Mouse (Mus musculus): ENCODE measurements around the gene Hs6st3.
"Not testable (repeated sequence)": the region's sequence is repeated elsewhere in the genome, so short reads cannot be mapped to it uniquely, and the experiment has no call there.

The Hs6st3 gene

DNA sequence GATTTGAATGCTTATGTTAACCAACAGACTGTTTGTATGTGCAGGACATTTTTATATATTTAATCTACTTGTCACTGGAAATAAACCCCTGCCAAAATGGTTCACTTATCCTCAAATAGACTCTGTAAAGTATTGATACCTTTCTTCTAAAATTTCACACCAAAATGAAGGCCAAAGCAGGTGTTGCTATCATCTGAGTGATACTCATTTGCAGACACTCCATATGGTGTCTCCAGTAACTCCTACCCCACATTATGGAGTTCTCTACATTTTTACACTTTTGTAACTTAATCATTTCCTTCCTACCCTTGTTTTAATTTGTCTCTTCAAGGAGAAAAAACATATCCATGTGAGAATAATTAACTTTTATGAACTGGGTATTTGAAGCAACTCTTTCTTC, 314.2 kb downstream of the Hs6st3 start:
- DNase-seq (ENCODE audit: low spot score): no peak

DNA sequence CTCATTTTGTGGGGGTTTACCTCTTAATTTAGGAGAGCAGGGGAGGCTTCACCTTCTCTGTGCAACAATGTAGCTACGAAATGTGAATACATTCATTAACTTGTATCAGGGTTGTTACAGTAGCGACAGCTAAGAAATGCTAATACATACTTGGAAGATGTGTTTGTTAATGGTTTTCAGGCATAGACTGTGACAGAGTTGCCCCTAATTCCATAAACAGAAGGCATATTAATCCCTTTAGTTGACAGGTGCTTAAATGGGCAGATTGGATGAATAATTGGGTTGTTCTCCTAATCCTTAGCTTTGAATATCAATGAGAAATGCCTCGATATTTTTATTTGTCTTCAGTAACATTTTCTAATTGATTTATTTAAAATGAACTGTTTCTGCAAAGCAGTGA, 314.7 kb downstream of the Hs6st3 start:
- no peak for DNase-seq (ENCODE audit: low spot score)

DNA sequence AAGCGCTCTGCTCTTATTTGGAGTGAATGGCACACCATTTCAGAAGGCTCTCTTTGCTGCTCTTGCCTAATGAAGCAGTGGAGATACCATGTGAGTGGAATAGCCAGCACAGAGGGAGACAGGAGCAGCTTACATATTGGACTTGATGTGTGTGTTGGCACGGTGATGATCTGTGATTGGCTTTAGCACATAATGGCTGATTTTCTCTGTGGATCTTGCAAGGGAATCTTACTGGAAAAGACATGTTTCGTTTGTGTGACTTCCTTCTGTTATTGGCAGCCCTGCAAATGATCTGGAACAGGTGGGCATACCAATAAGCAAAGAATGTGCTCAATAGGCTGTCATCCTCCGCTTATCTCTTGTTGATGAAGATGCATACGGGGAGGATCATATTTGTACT, 326.2 kb downstream of the Hs6st3 start:
- no peak for DNase-seq (ENCODE audit: low spot score)

DNA sequence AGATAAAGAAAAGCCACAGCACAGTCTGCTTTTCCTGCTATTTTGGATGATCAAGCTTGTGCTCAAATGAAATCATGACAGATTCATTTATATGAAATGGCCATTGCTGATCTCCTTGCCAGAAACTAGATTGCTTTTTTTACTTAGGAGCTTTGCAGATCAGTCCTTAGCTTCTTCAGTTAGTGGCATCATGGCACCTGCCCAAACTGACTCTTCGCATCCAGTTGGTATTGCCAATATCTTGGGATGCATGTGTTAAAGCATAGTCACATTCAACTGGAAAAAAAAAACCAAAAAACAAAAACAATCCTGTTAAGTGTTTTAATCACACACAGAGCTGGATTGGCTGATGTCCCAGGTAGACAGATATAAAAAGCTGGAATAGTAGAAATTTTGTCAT, 326.7 kb downstream of the Hs6st3 start:
- DNase-seq (ENCODE audit: low spot score): no peak

DNA sequence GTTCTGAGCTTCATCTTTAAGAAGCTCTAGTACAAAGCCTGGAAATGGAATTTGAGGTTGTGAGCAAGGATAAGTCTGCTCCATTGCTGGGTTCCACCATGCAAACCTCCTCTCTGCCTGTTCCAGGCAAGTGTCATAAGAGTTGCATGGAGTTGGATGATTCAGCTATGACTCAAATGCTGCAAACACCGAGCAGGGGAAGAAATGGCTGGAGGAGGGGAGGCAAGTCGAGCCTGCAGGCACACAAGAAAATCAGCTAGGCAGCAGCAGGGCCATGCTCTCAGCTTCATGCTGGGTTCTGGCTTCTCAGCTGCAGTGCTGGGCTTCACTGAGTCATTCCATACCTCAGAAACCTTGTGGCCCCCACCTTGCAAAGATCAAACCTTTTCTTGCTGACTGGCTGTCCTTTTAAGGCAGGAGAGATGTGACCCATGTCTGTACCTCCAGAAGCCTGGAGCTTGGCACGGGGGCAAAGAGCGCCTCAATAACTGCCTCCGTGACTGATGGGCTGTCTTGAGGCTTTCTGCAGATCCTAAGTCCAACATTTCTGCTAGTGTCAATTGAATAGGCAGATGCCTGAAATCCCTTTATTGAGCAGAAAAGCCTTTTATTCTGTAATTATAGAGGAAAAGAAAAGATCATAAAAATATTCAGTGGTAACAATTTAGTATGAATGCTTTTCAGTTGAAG, 328.9 kb downstream of the Hs6st3 start:
- DNase-seq (ENCODE audit: low spot score): no peak

DNA sequence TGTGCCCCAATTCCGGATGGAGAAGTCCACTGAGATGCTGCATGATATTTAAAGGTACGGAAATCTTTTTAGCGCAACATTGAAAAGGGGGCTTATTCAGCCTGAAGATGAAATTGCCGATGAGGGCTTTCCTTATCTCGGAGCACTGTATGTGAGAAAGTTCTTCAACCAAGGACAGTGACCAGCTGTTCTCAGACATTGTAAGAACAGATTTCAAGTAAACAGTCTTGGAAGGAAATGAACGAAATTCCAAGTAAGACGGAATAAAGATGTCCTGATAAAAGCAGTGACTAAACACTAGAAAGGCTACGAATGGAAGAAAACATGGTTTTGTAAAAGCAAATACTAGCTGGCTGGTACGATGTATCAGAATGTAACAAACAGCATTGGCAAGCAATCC, 338.4 kb downstream of the Hs6st3 start:
- DNase-seq (ENCODE audit: low spot score): no peak

DNA sequence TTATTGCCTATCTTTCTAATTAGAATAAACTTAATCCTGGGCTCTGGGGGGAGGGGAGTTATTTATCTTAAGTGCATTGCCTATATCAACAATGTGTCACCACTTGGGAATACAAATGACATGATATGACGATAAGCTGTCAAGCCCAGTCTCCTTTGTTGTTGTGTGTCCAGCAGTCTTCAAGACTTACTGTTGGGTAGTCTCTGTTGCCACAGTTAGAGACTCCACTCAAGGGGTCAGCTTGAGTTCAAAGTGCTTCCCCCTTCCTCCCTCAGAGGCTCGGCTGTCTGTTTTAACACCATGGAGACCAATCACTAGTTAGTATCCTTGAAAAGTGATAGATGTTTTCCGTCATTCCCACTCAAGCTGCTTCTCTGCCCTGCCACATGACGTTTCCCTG, 339.7 kb downstream of the Hs6st3 start:
- no peak for DNase-seq (ENCODE audit: low spot score)

DNA sequence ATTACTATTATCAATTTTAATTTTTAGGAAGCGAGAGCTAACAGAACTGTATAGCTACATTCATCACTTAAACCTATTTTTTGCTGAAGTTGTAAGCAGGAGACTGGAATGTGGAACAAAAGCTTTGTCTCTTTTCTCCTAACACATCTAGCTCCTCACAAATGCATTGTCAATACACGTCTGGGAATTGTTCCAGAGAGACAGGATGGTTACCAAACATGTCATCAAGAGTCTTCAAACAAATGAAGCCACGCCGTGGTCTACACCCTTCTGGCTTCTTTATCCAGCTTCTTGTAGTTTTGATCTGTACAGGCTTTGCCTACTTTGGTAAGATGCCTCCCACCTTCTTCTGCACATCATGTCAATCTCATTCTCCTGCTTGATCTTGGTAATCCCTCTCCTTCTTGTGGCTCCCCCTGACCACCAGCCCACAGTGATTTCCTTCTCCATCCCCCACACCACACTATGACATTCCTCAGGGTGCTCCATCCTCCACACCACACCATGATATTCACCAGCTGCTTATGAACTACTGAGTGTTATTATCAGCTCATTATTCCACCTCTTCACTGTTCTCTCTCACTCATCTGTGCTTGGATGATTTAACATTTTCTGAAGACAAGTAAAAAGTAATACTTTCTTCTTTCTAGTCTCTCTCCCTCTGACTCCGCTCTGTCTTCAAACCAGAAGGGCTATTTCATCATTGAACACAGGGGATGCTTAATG, 351.0 kb downstream of the Hs6st3 start:
- no peak for DNase-seq (ENCODE audit: low spot score)

DNA sequence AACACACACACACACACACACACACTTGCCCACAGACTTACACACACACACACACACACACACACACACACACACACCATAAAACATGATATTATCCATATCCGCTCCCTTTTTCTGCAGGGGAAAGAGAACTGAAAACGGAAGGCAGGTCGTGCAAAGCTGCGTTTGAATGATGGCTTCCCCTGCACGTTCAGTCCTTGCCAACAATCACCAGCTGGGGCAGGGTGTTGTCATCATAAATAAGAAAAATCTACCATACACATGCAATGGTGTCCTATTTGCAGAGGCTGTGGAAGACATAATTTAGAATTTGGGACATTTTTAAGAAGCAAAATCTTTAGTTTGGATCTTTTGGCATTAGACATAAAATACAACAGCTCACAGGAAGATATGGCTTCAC, 382.5 kb downstream of the Hs6st3 start:
- no peak for DNase-seq (ENCODE audit: low spot score)

DNA sequence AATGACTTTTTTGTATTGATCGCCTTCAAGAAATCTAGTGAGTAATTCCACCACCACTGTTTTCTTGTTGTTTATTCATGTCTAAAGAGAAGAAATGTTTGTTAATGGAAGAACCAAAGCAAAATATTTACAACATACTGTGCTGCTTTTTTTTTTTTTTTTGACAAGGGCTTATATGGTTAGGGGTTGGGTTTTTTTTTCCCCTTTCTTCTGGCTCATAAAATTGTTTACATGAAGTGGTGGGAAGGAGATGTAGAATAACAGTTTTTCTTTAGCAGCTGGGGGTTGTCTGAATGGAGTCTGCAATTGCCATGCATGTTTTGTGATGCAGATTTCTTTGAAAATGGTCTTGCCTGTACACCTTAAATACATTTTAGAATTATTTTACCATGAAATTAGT, 382.9 kb downstream of the Hs6st3 start:
- no peak for DNase-seq (ENCODE audit: low spot score)

DNA sequence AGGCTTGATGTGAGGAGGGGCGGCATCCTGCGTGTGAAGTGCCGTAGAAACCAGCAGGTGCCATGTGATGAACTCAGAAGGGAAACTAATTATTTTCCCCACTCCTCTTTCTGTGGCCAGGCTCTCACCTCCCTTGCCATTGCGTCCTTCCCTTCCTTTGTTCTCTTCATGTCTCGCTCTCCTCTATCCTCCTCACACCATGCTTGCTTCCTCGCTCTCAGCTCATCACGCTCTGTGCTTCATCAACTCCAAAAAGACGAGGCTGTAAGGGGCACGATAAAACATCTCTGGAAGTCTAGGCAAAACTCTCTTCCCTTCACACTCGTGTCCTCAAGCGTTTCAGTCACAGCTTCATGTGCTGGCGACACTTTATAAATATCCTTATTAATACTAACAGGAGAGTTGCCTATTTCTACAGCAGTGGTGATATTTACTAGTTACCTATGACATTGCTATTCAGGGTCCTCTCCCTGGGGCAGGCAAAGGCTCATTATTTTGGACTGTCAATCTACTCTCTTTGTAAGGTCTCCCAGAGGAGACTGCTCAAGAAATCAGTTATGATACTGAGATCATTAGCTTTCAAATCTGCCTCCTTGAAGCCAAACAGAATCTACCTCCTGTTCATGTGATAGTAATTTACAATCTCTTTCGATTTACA, 394.9 kb downstream of the Hs6st3 start:
- no peak for DNase-seq (ENCODE audit: low spot score)

DNA sequence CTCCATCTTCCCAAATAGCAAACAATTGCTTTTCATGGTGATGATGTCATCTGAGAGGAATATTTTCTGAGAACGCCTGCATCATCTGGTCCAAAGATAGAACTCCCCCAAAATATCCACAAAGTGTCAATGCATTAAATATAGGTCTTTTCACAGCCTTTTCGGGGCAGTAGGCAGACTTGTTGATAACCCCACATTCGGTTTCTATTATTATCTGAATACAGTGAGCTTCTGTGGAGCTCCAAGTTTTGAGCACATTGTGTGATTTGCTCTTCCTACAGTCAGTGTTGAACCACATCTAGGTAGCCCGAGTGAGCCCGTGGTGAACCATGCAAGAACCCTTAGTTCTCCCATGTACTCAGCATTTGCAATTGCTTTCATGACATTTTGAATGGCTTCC, 402.4 kb downstream of the Hs6st3 start:
- DNase-seq (ENCODE audit: low spot score): no peak

DNA sequence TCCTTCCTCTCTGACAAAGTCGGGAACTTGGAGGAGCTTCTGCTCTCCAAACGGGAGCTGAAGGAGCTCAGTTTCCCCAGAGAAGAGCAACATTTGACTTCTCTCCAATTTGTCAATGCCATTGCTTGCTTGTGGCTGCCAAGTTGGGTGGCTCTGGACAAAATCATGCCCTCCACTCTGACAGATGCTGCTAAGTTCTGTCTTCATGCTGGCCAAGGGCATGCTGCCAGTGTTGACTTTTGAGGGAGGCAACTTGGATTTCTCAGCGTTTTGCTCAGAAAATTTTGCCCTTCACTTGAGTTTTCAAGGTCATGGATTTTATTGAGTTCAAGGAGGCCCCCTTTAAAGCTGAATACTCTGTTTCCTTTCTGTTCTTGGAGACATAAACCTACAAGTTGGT, 406.5 kb downstream of the Hs6st3 start:
- DNase-seq (ENCODE audit: low spot score): no peak

DNA sequence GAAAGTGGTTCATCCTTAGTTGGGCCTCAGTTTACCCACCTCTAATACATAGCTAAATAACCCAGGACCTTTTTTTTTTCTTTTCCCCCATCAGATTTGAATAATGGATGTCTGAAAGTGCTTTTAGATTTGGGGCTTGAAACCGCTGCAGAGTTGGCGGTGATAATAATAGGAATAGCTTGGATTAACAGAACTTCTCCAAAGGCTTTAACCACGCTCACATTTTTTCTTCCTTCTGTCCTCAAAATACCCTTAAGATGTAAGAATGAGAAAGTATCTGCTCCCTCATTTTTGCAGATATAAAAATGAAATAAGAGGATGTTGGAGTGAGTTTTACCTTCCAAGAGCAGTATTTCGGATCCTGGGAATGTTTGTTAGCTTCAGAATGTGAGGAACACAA, 420.2 kb downstream of the Hs6st3 start:
- DNase-seq (ENCODE audit: low spot score): no peak

DNA sequence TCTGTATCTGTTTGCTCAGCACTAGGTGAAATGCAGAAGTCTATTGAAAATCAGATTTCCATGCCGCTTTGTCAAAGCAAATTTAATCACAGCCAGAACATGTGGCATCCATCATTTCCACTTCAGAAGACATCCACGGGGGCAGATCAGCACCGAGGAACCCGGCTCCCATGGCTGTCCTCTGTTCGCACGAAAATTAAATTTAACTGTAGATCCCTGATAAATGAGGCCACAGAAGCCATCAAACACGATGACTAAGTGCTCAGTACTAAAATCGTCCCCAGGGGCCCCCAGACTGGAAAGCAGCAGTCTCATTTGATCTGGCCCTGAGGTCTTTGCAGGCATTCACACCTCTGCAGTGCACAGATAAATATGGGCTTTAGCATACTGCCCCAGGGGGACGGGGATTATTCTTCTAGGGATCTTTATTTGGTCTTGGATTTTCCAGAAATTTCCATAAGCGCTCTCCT, 443.9 kb downstream of the Hs6st3 start:
- peak; percentile 5 for DNase-seq (ENCODE audit: low spot score)

DNA sequence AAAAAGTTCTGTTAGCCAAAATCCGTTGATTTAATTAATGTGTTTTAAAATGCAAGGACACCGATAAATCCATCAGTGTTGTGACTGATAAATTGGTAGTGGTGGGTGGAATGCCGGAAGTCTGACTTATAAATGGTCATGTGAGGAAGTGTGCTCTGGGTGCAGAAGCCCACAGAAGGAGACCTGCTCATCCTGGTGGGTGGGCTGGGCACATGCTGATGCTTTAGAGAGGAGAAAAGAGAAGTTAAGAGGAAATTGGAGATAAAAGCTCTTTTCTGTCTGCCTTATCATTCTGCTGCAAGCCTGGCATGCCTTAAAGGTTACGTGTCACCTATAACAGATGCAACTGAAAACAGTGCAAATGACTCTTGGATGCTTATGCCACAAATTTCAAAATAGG, 446.9 kb downstream of the Hs6st3 start:
- DNase-seq (ENCODE audit: low spot score): no peak

DNA sequence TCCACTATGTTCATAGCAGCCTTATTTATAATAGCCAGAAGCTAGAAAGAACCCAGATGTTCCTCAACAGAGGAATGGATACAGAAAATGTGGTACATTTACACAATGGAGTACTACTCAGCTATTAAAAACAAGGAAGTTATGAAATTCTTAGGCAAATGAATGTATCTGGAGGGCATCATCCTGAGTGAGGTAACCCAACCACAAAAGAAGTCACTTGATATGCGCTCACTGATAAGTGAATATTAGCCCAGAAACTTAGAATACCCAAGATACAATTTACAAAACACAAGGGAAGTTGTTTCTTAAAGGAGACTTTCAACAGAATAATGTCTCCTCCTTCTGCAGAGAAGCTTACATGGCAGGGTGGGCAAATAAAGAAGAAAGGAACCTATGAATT, 449.2 kb downstream of the Hs6st3 start:
- DNase-seq (ENCODE audit: low spot score): not testable (repeated sequence)

DNA sequence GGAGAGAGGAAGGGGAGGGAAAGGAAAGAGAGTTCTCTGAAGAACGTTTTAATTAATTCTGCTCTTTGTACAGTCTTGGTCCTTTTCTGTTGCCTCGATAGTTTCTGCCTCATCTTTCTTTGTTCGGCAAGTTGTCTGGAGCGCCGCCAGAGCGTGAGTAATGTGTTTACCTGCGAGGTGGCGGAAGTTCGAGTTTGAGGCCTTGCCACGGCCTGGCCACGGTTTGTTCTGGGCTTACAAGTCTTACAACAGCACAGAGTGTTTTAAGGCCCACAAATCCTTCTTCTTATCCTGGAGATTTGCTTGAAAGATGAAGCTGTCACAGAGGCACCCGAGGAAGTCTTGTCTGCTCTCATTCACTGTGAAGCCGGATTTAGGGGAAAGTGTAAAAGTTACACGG, 466.2 kb downstream of the Hs6st3 start:
- DNase-seq (ENCODE audit: low spot score): no peak

DNA sequence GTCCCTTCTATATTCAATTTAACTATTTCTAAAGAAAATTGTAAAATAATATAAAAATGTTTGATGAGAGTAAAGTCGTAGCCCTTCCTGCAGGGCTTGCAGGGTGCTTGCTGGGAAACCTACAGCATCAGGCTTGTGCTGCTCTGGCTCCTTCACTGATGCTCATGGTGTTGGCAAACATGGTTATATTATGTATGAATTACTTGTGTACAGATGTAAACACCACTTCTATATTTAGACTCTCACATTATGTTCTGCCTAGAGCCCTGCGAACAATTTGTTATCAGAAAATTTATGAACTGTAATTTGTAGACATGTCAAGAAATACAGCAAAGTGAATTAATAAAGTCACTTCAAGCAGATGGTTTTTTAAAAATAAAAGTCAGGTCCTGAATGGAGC, 474.7 kb downstream of the Hs6st3 start:
- DNase-seq (ENCODE audit: low spot score): no peak

DNA sequence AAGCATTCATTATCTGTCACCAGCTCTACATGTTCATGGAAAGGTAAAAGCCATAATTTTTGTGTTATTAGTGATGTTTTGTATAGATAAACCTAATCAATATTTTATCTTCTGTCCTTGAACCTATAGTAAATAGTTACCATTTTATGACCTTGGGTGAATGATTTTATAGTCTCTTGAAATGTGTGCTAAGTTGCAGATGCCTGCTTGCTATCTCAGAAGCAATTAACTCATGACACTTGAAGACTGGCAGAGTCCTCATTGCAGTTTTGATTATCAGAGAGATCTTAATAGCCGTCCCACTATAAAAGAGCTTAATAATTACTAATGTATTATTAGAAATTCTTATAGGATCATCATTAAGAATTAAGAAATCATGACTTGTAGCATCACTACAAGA, 491.0 kb downstream of the Hs6st3 start:
- no peak for DNase-seq (ENCODE audit: low spot score)

DNA sequence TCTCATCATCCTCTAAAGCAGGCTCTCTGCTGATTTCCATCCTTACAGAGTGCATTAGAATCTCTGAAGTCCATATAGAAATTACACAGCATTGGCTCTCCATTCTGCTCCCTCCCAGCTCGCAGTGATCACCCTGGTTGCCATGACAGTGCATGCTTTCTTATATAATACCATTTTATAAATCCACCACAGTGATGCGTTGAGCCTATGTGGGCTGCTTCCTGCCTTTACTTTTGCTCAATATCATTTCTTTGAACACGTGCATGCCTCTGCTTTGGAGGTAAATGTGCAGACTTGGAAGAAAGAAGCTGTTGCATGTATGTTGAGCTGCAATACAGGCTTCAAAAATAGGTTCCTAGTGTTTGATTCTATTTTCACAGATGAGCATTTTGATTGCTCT, 494.9 kb downstream of the Hs6st3 start:
- no peak for DNase-seq (ENCODE audit: low spot score)

DNA sequence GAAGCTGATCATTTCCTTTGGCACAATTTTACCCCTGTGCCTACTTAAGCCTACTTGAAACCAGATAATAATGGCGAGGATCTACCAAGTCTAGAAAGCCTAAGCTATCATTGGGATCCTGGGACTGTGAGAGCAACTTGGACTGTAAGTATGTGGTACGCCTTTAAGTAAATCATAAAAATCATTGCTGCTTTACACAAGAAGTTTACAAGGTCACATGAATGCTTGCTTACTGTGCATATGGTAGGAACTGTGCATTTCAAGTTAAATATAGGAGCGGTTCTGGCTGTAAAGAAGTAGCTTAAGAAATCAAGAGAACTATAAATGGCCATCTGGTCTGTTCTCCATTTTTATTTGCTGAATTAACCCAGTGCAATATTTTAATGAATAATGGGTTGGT, 495.5 kb downstream of the Hs6st3 start:
- DNase-seq (ENCODE audit: low spot score): no peak

DNA sequence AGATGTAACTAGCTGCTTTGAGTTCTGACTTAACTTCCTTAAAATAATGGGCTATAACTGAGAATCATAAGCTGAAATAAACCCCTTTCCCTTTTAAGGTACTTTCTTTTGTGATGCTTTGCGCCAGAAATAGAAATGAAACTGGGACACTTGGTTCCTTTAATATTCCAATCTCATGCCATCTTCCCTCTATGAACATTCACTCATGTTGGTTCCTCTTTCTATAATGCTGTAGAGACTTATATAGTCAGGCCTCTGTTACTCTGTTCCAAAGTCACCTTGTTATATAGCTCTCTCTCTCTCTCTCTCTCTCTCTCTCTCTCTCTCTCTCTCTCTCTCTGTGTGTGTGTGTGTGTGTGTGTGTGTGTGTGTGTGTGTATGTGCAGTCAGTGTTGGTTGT, 504.7 kb downstream of the Hs6st3 start:
- DNase-seq (ENCODE audit: low spot score): no peak

Measured in lung, postnatal 25 days (tissue).